Mouse (Mus musculus) midbrain, embryonic 16.5 days (tissue): ENCODE results near the gene Arhgap1. TPM values are rescaled to one million over a fixed set of nuclear protein-coding genes. Genes with fewer than 3 reads are reported as not detected.
A peak's percentile ranks its signal among the peaks of the same experiment; 100 is the strongest.

Experiments
- ATAC-seq: fragments of 200-750 bp; cut with Nextera tagmentation; 2 replicates; pipeline ENCODE4 v1.8.0; 2017; ENCODE audit warnings: moderate TSS enrichment
- H3K27ac ChIP-seq: fragments of 300-500 bp; sonication (generic); 2 replicates; pipeline ENCODE4 v1.5.1; 2014; ENCODE audit warnings: mild to moderate bottlenecking, low read length, mixed read lengths
- H3K27me3 ChIP-seq: fragments of 300-500 bp; sonication (generic); 2 replicates; pipeline ENCODE4 v1.6.1; 2014; ENCODE audit warnings: low read depth, low read length, mixed read lengths; ENCODE audit not compliant: control insufficient read depth, insufficient read depth
- H3K36me3 ChIP-seq: fragments of 300-500 bp; sonication (generic); 2 replicates; pipeline ENCODE4 v1.6.1; 2014; ENCODE audit warnings: mild to moderate bottlenecking, low read length, moderate library complexity, mixed read lengths; ENCODE audit not compliant: control insufficient read depth, insufficient read depth
- H3K4me1 ChIP-seq: fragments of 300-500 bp; sonication (generic); 2 replicates; pipeline ENCODE4 v1.6.1; 2014; ENCODE audit warnings: mild to moderate bottlenecking, low read length, mixed read lengths; ENCODE audit not compliant: control insufficient read depth, insufficient read depth
- H3K4me2 ChIP-seq: fragments of 300-500 bp; sonication (generic); 2 replicates; pipeline ENCODE4 v1.6.1; 2014; ENCODE audit warnings: mild to moderate bottlenecking, low read length, mixed read lengths
- H3K4me3 ChIP-seq: fragments of 300-500 bp; sonication (generic); 2 replicates; pipeline ENCODE4 v1.5.1; 2014; ENCODE audit warnings: low read depth, mild to moderate bottlenecking, low read length, moderate library complexity, mixed read lengths
- H3K9ac ChIP-seq: fragments of 300-500 bp; sonication (generic); 2 replicates; pipeline ENCODE4 v1.6.1; 2014; ENCODE audit warnings: low read depth, low read length, mixed read lengths
- H3K9me3 ChIP-seq: fragments of 300-500 bp; sonication (generic); replicated peaks from 2 replicates; pipeline ENCODE4 v1.6.1; 2014; ENCODE audit warnings: mild to moderate bottlenecking, low read length, mixed read lengths; ENCODE audit not compliant: control insufficient read depth, poor library complexity, severe bottlenecking
- WGBS: fragments of 180-500 bp; shearing (Covaris S2); extraction: QIAGEN DNeasy Blood & Tissue Kit; methylation state at CpG from one replicate; pipeline ENCODE4 v1.1.7; 2014; 5-methylcytosine and 5-hydroxymethylcytosine counted together
- polyA plus RNA-seq: library from polyadenylated mRNA; unstranded; fragments of >200 nt; fragmentation: Nextera tagmentation; extraction: Ambion mirVana; gene quantifications from 2 replicates; pipeline ENCODE4 v1.2.1, GENCODE M21; 2015

Arhgap1 gene
- polyA plus RNA-seq, 1 experiment from 2014 or later: 95.9 TPM

DNA sequence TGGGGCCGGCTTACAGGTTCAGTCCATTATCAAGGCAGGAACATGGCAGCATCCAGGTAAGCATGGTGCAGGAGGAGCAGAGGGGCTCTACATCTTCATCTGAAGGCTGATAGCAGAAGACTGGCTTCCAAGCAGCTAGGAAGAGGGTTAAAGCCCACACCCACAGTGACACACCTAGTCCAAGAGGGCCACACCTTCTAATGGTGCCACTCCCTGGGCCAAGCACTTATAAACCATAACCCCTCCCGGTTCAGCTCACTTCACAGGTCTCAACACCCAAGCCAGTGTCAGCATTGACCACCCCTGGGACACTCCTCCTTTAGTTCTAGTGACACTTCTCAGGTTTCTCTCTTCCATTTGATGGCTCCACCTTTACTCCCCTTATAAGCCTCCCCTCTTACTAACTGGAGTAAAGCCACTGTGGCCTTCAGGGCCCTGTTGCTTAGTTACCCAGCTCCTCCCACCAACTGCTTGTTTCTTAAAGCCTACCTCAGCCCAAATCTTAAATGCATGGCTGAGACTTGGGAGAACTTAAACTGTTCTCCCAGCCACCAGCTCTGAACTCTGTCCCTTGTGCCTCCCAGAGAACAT is 6.7 kb upstream of the Arhgap1 start:
- no peaks in the 10 kb centered on the region for H3K9me3 ChIP-seq
- H3K27me3 ChIP-seq: no peaks in the 10 kb centered on the region
- H3K27ac ChIP-seq: no peak overlapping the region
- no peak overlapping the region for H3K9ac ChIP-seq
- no peak for ATAC-seq
- peaks cover 30% of the 10 kb centered on the region for H3K36me3 ChIP-seq
- H3K4me3 ChIP-seq: no peak overlapping the region
- WGBS: 82% methylated on average over 2 of the region's 2 CpGs
- no peaks in the 10 kb centered on the region for H3K4me1 ChIP-seq
- H3K4me2 ChIP-seq: no peak overlapping the region

DNA sequence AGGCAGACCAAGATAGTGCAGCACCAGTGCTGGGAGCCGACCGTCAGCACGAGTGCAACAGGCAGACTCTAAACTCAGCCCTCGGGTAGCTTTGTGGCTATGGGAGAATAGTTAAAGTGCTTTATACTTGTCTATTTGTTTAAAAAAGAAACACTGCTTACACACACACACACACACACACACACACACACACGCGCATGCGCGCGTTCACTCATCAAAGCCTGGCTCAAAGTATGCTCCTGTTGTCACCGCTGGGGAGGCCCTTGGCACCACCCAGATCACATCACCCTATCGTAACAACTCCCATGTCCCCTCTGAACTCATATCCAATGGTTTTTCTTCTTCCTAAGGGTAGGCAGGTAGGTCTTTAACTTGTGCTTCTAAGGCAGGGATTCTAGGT is 5.6 kb upstream of the Arhgap1 start:
- Histone ChIP-seq H3K9ac (no peak overlapping the region), H3K27ac (no peak overlapping the region), H3K4me3 (no peak overlapping the region), H3K9me3 (no peaks in the 10 kb centered on the region), H3K4me1 (peaks cover 7% of the 10 kb centered on the region), H3K4me2 (no peak overlapping the region), H3K36me3 (peaks cover 31% of the 10 kb centered on the region), H3K27me3 (no peaks in the 10 kb centered on the region)
- ATAC-seq: no peak
- WGBS: 95% methylated on average over 11 of the region's 11 CpGs

DNA sequence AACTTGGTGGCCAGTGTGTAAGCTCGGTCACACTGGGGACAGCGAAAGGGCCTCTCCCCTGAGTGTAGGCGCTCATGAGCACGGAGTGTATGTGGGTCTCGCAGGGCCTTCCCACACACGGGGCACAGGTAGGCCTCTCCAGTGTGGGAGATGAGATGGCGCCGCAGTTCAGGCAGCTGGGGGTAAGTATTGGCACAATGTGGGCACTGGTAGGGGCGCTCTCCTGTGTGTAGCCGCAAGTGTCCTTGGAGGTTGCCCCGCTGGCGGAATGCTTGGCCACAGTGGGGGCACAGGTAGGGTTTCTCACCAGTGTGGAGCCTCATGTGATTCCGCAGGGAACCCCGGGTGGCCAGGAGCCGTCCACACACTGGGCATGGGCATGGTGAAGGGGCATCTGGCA is 4.3 kb upstream of the Arhgap1 start:
- Histone ChIP-seq H3K27ac (no peak overlapping the region), H3K4me2 (no peak overlapping the region), H3K9me3 (no peaks in the 10 kb centered on the region), H3K4me3 (no peak overlapping the region), H3K36me3 (peaks cover 31% of the 10 kb centered on the region), H3K9ac (no peak overlapping the region), H3K27me3 (no peaks in the 10 kb centered on the region), H3K4me1 (peaks cover 8% of the 10 kb centered on the region)
- ATAC-seq: no peak
- 98% methylated on average over 15 of the region's 15 CpGs for WGBS

DNA sequence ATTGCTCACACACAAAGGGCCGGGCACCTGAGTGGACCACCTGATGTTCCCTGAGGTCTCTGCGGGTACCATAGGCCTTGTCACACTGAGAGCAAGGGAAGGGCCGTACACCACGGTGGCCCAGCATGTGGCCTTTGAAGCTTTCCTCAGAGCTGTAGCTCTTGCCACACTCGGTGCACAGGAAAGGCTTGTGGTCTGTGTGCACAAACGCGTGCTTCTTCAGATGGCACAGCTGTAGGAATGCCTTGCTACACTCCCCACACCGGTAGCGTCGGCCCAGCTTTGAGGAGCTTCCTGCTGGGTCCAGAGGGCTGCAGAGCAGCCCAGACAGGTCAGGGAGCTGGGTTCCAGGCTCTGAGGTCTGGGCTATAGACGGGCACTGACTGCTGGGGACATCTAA is 3.8 kb upstream of the Arhgap1 start:
- H3K27me3 ChIP-seq: no peaks in the 10 kb centered on the region
- WGBS: 93% methylated on average over 11 of the region's 11 CpGs
- no peak overlapping the region for H3K27ac ChIP-seq
- no peak for ATAC-seq
- H3K4me2 ChIP-seq: no peak overlapping the region
- H3K4me1 ChIP-seq: peaks cover 11% of the 10 kb centered on the region
- no peaks in the 10 kb centered on the region for H3K9me3 ChIP-seq
- H3K4me3 ChIP-seq: no peak overlapping the region
- H3K36me3 ChIP-seq: peaks cover 31% of the 10 kb centered on the region
- no peak overlapping the region for H3K9ac ChIP-seq

DNA sequence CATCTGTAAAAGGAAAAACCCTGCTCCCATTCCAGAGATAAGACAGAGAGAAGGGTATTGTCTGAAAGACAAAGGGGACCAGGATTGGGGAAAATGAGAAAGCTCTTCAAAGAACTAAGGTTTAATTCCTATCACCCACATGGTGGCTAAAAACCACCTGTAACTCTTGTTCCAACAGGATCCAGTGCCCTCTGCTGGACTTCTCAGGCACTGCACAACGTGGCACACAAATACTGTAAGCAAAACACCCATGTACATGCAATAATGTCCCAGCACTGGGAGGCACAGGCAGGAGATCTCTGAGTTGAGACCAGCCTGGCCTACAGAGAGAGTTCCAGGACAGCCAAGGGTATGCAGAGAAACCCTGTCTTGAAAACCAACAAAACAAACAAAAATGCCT is 2.9 kb upstream of the Arhgap1 start:
- Histone ChIP-seq H3K9me3 (no peaks in the 10 kb centered on the region), H3K4me1 (peaks cover 20% of the 10 kb centered on the region), H3K4me3 (no peak overlapping the region), H3K27me3 (no peaks in the 10 kb centered on the region), H3K4me2 (no peak overlapping the region), H3K9ac (no peak overlapping the region), H3K36me3 (peaks cover 32% of the 10 kb centered on the region), H3K27ac (no peak overlapping the region)
- 38% methylated on average over 1 of the region's 1 CpGs for WGBS
- no peak for ATAC-seq

DNA sequence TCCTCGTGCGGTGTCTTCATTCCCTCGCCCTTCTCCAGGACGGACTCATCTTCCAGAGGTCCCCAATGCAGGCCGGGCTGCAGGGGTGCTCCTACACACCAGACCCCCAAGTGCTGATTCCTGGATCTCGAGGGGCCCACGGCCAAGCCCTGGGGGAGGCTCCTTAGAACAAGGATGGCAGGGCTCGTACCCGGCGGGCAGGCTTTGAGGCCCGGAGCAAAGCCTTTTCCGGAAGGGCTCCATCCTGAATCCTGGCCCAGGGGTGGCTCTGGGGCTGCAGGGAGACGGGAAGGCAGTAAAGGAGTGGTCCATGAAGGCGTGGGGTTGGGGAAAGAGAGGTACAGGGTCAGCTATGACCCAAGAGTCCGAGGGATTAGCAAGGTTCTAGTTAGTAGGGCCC is 508 bp upstream of the Arhgap1 start:
- no peaks in the 10 kb centered on the region for H3K27me3 ChIP-seq
- H3K36me3 ChIP-seq: peaks cover 33% of the 10 kb centered on the region
- peak overlapping the region; percentile 96 for H3K4me3 ChIP-seq
- H3K27ac ChIP-seq: peak overlapping the region; percentile 91
- peaks cover 32% of the 10 kb centered on the region for H3K4me1 ChIP-seq
- H3K9me3 ChIP-seq: no peaks in the 10 kb centered on the region
- peak overlapping the region; percentile 96 for H3K9ac ChIP-seq
- peak; percentile 44; the same call in 1 of the 2 replicates for ATAC-seq
- peak overlapping the region; percentile 100 for H3K4me2 ChIP-seq
- 2% methylated on average over 15 of the region's 15 CpGs for WGBS

DNA sequence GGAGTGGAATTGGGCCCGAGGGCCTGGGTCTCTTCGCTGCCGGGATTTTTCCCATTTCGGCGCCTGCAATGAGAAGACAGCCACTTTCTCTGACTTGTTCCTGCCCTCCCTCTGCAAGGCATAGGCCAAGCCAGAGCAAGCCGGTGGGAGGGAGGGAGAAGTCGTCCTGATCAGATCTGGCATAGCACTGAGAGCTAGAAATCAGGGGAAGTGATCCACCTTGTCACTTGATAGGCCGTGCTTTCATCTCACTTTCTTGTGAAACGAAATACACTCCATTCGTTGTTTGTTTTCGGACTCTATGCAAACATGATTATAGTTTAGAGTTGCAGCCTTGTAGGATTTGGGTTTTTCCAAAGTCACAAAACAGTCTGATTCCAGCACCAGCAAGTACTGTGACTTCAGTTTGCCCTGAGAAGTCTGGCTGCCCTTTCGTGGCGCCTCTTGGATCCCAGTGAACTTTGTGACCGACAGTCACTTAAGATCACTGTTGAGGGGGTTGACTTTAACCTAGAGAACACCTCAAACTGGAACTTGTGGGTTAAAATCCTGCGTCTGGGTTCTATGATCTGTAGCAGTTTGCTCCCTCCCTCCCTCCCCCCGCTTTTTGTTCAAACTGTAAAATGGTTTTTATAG is 818 bp downstream of the Arhgap1 start:
- 17% methylated on average over 16 of the region's 16 CpGs for WGBS
- H3K4me1 ChIP-seq: peaks cover 32% of the 10 kb centered on the region

DNA sequence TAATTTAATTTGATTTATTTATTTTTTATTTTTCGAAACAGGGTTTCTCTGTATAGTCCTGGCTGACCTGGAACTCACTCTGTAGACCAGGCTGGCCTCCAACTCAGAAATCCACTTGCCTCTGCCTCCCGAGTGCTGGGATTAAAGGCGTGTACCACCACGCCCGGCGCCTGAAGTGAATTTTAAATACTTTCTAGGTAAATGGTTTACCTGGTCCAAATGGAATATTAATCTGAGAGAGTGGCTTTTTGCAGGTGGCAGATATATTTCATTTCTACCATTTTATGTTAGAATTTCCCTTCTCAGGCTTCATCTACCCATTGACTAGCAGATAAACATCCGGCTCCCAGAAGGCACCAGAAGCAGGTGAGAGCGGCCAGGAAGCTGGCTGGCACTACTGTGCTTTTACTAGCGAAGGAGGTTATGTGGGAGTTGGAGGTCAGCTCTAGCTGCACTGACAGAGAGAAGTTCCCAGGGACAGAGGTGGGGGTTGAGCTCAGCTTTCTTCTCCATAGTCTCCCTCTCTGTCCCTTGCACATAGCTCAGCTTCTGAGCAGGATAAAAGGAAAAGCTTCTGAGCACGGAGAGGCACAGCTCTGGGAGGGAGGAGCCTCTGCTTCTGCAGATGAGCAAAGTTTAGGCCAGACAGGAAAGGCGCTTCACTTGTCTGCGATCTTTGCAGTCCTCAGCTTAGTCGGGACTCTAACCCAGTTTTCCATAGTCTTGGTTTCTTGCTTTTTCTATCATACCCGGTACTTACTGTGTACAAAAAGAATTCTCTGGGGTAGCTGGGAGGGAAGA is 2.0 kb downstream of the Arhgap1 start:
- Histone ChIP-seq H3K9me3 (no peaks in the 10 kb centered on the region), H3K4me3 (no peak overlapping the region), H3K4me1 (peaks cover 32% of the 10 kb centered on the region), H3K36me3 (peaks cover 22% of the 10 kb centered on the region), H3K27ac (no peak overlapping the region), H3K27me3 (no peaks in the 10 kb centered on the region), H3K4me2 (no peak overlapping the region), H3K9ac (0 out of 2 replicates have a peak overlapping the region, but pooled peaks have one; percentile 30)
- 86% methylated on average over 14 of the region's 14 CpGs for WGBS
- ATAC-seq: no peak

More for the DNA sequence above, 818 bp downstream of the Arhgap1 start:
- Histone ChIP-seq H3K36me3 (peaks cover 29% of the 10 kb centered on the region), H3K27me3 (no peaks in the 10 kb centered on the region), H3K9ac (peak overlapping the region; percentile 96), H3K4me3 (peak overlapping the region; percentile 96), H3K27ac (peak overlapping the region; percentile 91), H3K9me3 (no peaks in the 10 kb centered on the region), H3K4me2 (peak overlapping the region; percentile 83)
- ATAC-seq: peak; percentile 50

DNA sequence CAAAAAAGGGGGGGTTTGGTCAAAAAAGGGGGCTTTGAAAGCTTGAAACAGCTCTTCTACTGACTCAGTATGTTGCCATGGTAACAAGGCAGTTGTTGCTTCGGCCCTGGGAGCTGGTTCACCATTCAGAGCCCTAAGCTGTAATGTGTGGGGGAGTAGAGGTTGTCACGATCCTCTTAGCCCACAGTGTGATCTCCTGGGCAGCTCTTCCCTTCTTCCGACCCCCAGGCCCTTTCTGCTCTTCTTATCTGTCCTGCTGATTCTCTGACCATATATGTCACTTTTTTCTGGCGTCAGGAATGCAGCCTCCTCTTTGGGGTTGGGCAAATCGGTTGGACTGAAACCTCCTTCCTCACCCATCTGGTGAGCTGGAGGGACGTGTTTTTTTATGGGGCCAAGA is 3.2 kb downstream of the Arhgap1 start:
- 42% methylated on average over 6 of the region's 6 CpGs for WGBS
- no peaks in the 10 kb centered on the region for H3K27me3 ChIP-seq
- H3K4me2 ChIP-seq: no peak overlapping the region
- H3K9ac ChIP-seq: no peak overlapping the region
- H3K27ac ChIP-seq: no peak overlapping the region
- peaks cover 20% of the 10 kb centered on the region for H3K36me3 ChIP-seq
- H3K4me1 ChIP-seq: peaks cover 32% of the 10 kb centered on the region
- no peak overlapping the region for H3K4me3 ChIP-seq
- no peak for ATAC-seq
- no peaks in the 10 kb centered on the region for H3K9me3 ChIP-seq
